Mouse (Mus musculus) lung, embryonic 14.5 days (tissue): Measurements from ENCODE around the gene Coq7. TPM values are rescaled to one million over a fixed set of nuclear protein-coding genes. Genes with fewer than 3 reads are reported as not detected.

Source experiments
- ATAC-seq: fragments of 200-750 bp; cut with Nextera tagmentation; 2 replicates; pipeline ENCODE4 v1.8.0; 2017; ENCODE audit warnings: mild to moderate bottlenecking, moderate TSS enrichment, moderate library complexity; ENCODE audit not compliant: insufficient read depth
- DNase-seq: peaks from one replicate; pipeline ENCODE4 v3.0.0-alpha.2; 2015
- H3K27ac ChIP-seq: fragments of 300-500 bp; sonication (generic); 2 replicates; pipeline ENCODE4 v1.5.1; 2014; ENCODE audit warnings: low read depth, mild to moderate bottlenecking, moderate library complexity
- H3K27me3 ChIP-seq: fragments of 300-500 bp; sonication (generic); 2 replicates; pipeline ENCODE4 v1.6.1; 2014; ENCODE audit warnings: low read length, control low read depth; ENCODE audit not compliant: insufficient read depth
- H3K36me3 ChIP-seq: fragments of 300-500 bp; sonication (generic); 2 replicates; pipeline ENCODE4 v1.6.1; 2014; ENCODE audit warnings: control low read depth; ENCODE audit not compliant: insufficient read depth
- H3K4me1 ChIP-seq: fragments of 300-500 bp; sonication (generic); 2 replicates; pipeline ENCODE4 v1.6.1; 2014; ENCODE audit warnings: antibody characterized with exemption, control low read depth; ENCODE audit not compliant: insufficient read depth
- H3K4me2 ChIP-seq: fragments of 300-500 bp; sonication (generic); 2 replicates; pipeline ENCODE4 v1.6.1; 2014; ENCODE audit warnings: mild to moderate bottlenecking
- H3K4me3 ChIP-seq: fragments of 300-500 bp; sonication (generic); 2 replicates; pipeline ENCODE4 v1.5.1; 2014; ENCODE audit warnings: low read depth, low read length
- H3K9ac ChIP-seq: fragments of 300-500 bp; sonication (generic); 2 replicates; pipeline ENCODE4 v1.6.1; 2014
- H3K9me3 ChIP-seq: fragments of 300-500 bp; sonication (generic); 2 replicates; pipeline ENCODE4 v1.6.1; 2016; ENCODE audit warnings: low read depth, low read length, control low read depth
- CTCF ChIP-seq: IDR thresholded peaks from 2 replicates; pipeline ENCODE4 v1.5.1; 2016; ENCODE audit warnings: antibody characterized with exemption, low read depth
- WGBS: fragments of 180-500 bp; shearing (Covaris S2); extraction: QIAGEN DNeasy Blood & Tissue Kit; methylation state at CpG from one replicate; pipeline ENCODE4 v1.1.7; 2014; 5-methylcytosine and 5-hydroxymethylcytosine counted together
- polyA plus RNA-seq: library from polyadenylated mRNA; unstranded; fragments of >200 nt; fragmentation: Nextera tagmentation; extraction: Ambion mirVana; gene quantifications from 2 replicates; pipeline ENCODE4 v1.2.1, GENCODE M21; 2014

The Coq7 gene
- polyA plus RNA-seq, 1 experiment from 2014 or later: 132 TPM

GRCm38 (mm10) chr7:118462818-118463762 is 70.1 kb downstream of the Coq7 start:
- no peak for TF ChIP-seq CTCF
- H3K27ac ChIP-seq: no peak overlapping the region
- no peaks in the 10 kb centered on the region for H3K9me3 ChIP-seq
- no peak overlapping the region for H3K4me2 ChIP-seq
- H3K4me1 ChIP-seq: peaks cover 4% of the 10 kb centered on the region; the same call in 1 of the 2 replicates
- DNase-seq (no peak), ATAC-seq (0 out of 2 replicates have a peak, but pooled peaks have one; percentile 18)
- no peak overlapping the region for H3K9ac ChIP-seq
- 58% methylated on average over 11 of the region's 11 CpGs for WGBS
- H3K27me3 ChIP-seq: no peaks in the 10 kb centered on the region
- no peaks in the 10 kb centered on the region for H3K36me3 ChIP-seq
- H3K4me3 ChIP-seq: no peak overlapping the region

GRCm38 (mm10) chr7:118461400-118462136 is 71.6 kb downstream of the Coq7 start:
- ATAC-seq: no peak
- Histone ChIP-seq H3K4me2 (no peak overlapping the region), H3K4me3 (no peak overlapping the region), H3K9me3 (no peaks in the 10 kb centered on the region), H3K27ac (no peak overlapping the region), H3K27me3 (no peaks in the 10 kb centered on the region), H3K36me3 (no peaks in the 10 kb centered on the region), H3K4me1 (peaks cover 4% of the 10 kb centered on the region; the same call in 1 of the 2 replicates), H3K9ac (no peak overlapping the region)
- WGBS: 32% methylated on average over 16 of the region's 16 CpGs
- DNase-seq: no peak
- no peak for TF ChIP-seq CTCF

Other genes starting within 250 kb of the Coq7 start
- gene Syt17, start 85.1 kb downstream of the Coq7 start, polyA plus RNA-seq: 2.2 and 2.5 TPM in 2 replicates
- gene Itpripl2, start 41.4 kb downstream of the Coq7 start, polyA plus RNA-seq: 4.0 and 4.1 TPM in 2 replicates
- gene Tmc7, start 51.4 kb upstream of the Coq7 start, polyA plus RNA-seq: 1.7 and 2.2 TPM in 2 replicates
- gene Tmc5, start 63.9 kb upstream of the Coq7 start, polyA plus RNA-seq: 0.08 TPM in 1 of 2 replicates, not detected in the other
- 102 and 106 TPM in 2 replicates for gene Gde1, start 172.4 kb upstream of the Coq7 start, polyA plus RNA-seq
- 12.0 and 13.5 TPM in 2 replicates for gene Ccp110, start 179.2 kb upstream of the Coq7 start, polyA plus RNA-seq
- gene Vps35l, start 206.9 kb upstream of the Coq7 start, polyA plus RNA-seq: 63.4 and 66.3 TPM in 2 replicates